Mouse (Mus musculus): ENCODE results near the gene 9030612E09Rik. TPM values are rescaled to one million over a fixed set of nuclear protein-coding genes. Genes with fewer than 3 reads are reported as not detected.

Gene 9030612E09Rik
- polyA plus RNA-seq, 1 experiment, result 2.9 TPM

DNA sequence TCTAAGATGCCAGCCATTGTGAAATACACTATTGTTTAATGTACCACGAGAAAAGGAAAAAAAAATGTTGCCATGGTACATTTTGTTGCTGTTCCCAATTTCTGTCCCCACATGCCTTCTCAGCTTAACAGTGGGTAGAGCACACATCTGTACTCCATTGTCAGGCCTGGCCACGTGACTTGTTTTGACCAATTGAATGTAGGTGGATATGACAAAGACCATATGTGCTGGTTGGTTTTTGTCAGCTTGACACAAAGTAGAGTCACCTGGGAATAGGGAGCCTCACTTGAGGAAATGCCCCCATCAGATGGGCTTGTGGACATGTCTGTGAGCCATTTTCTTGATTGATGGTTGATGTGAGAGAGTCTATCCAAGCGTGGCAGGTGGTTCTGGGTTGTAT is 29.4 kb downstream of the 9030612E09Rik start:
- WGBS, result 83% methylated on average over 3 of the region's 3 CpGs
- Histone ChIP-seq H3K4me1 (ENCODE audit: control insufficient read depth, insufficient read depth, low read length) (no peaks in the 10 kb centered on the region), H3K4me3 (replicated peaks; ENCODE audit: insufficient read depth, low read depth, low read length) (no peak overlapping the region), H3K27ac (ENCODE audit: insufficient read depth, low read length) (no peak overlapping the region), H3K27me3 (ENCODE audit: control insufficient read depth, insufficient read depth, low read length) (no peaks in the 10 kb centered on the region)
- TF ChIP-seq CTCF (IDR thresholded peaks at IDR 0.05; ENCODE audit: borderline replicate concordance, insufficient read depth, low read depth, low read length), result no peak
- no peak for TF ChIP-seq POLR2A (IDR thresholded peaks at IDR 0.05; ENCODE audit: borderline replicate concordance, insufficient read depth, low read length)
- no peak for DNase-seq

DNA sequence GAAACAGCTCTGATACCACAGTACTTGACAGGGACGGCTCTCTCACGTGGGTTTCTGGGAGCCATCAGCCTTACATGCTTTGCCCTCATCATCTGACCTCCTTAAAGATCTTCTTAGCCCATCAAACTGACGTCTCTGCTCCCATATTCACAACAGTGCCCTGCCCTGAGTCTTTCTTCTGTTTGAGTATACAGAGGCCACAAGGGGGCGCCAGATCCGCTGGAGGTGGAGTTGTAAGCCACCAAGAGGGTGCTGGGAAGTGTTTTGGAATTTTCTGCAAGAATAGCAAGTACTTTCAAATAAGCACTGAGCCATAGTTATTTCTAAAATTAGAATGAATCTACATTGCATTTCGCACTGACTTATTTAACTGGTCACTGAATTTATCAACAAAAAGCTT is 37.4 kb downstream of the 9030612E09Rik start:
- no peak overlapping the region for H3K4me3 ChIP-seq (replicated peaks; ENCODE audit: insufficient read depth, low read depth, low read length)
- no peak overlapping the region for H3K27ac ChIP-seq (ENCODE audit: insufficient read depth, low read length)
- peak in 1 of 2 experiments; percentile 22 for DNase-seq
- no peaks in the 10 kb centered on the region for H3K27me3 ChIP-seq (ENCODE audit: control insufficient read depth, insufficient read depth, low read length)
- 0 out of 2 replicates have a peak, but pooled peaks have one; percentile 5 for TF ChIP-seq CTCF (IDR thresholded peaks at IDR 0.05; ENCODE audit: borderline replicate concordance, insufficient read depth, low read depth, low read length)
- TF ChIP-seq POLR2A (IDR thresholded peaks at IDR 0.05; ENCODE audit: borderline replicate concordance, insufficient read depth, low read length), result no peak
- H3K4me1 ChIP-seq (ENCODE audit: control insufficient read depth, insufficient read depth, low read length), result no peaks in the 10 kb centered on the region
- WGBS, result 39% methylated on average over 6 of the region's 6 CpGs

- Histone ChIP-seq H3K4me3 (replicated peaks; ENCODE audit: insufficient read depth, low read depth, low read length) (no peak overlapping the region), H3K4me1 (ENCODE audit: control insufficient read depth, insufficient read depth, low read length) (no peaks in the 10 kb centered on the region), H3K27ac (ENCODE audit: insufficient read depth, low read length) (no peak overlapping the region), H3K27me3 (ENCODE audit: control insufficient read depth, insufficient read depth, low read length) (no peaks in the 10 kb centered on the region)
- DNase-seq, result no peak
- TF ChIP-seq POLR2A (IDR thresholded peaks at IDR 0.05; ENCODE audit: borderline replicate concordance, insufficient read depth, low read length) (no peak), CTCF (IDR thresholded peaks at IDR 0.05; ENCODE audit: borderline replicate concordance, insufficient read depth, low read depth, low read length) (no peak)
- 87% methylated on average over 13 of the region's 13 CpGs for WGBS
Measured at GRCm38 (mm10) chr10:43217361-43217900, 42.9 kb downstream of the 9030612E09Rik start.

DNA sequence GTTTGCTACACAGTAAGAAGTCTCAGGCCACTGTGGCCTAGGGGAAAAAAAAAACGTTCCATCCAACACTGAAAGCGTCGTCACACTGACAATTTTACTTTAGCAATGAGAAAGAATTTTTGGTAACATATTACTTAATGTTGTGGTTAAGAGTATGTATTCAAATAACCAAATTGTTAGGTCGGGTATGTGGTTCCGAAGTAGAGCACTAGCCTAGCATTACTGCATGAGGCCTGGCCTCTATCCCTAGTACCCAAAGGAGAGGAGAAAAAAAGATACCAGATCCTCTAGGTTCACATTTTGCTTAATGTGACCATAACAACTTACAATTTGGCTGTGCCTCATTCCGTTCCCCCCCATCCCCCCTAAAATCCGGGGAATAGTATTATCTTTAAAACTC is 46.0 kb downstream of the 9030612E09Rik start:
- WGBS, result 12% methylated on average over 7 of the region's 7 CpGs
- no peaks in the 10 kb centered on the region for H3K4me1 ChIP-seq (ENCODE audit: control insufficient read depth, insufficient read depth, low read length)
- TF ChIP-seq POLR2A (IDR thresholded peaks at IDR 0.05; ENCODE audit: borderline replicate concordance, insufficient read depth, low read length) (no peak), CTCF (IDR thresholded peaks at IDR 0.05; ENCODE audit: borderline replicate concordance, insufficient read depth, low read depth, low read length) (no peak)
- H3K27ac ChIP-seq (ENCODE audit: insufficient read depth, low read length), result peak overlapping the region; percentile 95; the same call in 1 of the 2 replicates
- peak in 1 of 2 experiments; percentile 30 for DNase-seq
- H3K4me3 ChIP-seq (replicated peaks; ENCODE audit: insufficient read depth, low read depth, low read length), result peak overlapping the region; percentile 96
- H3K27me3 ChIP-seq (ENCODE audit: control insufficient read depth, insufficient read depth, low read length), result no peaks in the 10 kb centered on the region

DNA sequence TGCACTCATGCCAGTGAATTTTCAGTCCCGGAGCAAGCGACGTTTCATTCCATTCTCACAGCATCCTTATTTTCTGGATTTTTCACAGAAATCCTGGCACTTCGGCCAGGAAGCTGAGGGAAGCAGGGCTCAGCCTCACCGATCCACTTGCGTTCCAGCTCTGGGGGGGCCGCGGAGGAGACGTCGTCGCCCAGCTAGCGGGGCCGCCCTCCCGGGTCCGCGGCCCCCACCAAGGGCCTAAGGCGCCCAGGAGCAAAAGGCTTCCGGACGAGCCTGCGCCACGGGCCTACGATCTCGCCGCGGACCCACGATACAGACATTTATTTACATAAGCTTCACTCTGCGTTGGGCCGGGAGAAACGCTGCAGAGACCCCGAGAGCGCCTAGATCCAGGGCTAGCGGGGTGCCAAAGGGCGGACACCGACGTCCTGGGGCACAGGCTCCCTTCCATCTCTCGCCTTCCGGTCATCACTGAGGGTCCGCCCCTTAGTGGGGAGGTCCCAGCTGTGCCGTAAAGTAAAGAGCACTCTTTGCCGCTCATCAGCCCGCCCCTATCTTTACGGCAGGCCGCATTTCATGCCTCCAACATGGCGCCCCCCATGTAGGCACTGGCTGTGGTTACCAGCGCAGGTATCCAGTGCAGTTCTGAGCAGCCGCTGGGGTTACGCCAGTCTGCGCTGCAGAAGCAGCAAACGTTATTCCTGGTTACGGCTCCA is 46.6 kb downstream of the 9030612E09Rik start, which contains the start of gene Pdss2:
Gene Pdss2 (plus strand): TSS at position 577 of the 716 bp plus-strand sequence.
- peak within 1 kb of the TSS; percentile 96 for H3K4me3 ChIP-seq (replicated peaks; ENCODE audit: insufficient read depth, low read depth, low read length)
- TF ChIP-seq POLR2A (IDR thresholded peaks at IDR 0.05; ENCODE audit: borderline replicate concordance, insufficient read depth, low read length), result peak; percentile 98
- no peak for TF ChIP-seq CTCF (IDR thresholded peaks at IDR 0.05; ENCODE audit: borderline replicate concordance, insufficient read depth, low read depth, low read length)
- peak; percentile 94 to 96 for DNase-seq
- H3K27me3 ChIP-seq (ENCODE audit: control insufficient read depth, insufficient read depth, low read length), result no peaks in the 10 kb centered on the region
- H3K27ac ChIP-seq (ENCODE audit: insufficient read depth, low read length), result peak within 1 kb of the TSS; percentile 95
- 1% methylated on average over 50 of the region's 50 CpGs for WGBS
- H3K4me1 ChIP-seq (ENCODE audit: control insufficient read depth, insufficient read depth, low read length), result no peaks in the 10 kb centered on the region

GRCm38 (mm10) chr10:43221659-43222058 is 47.2 kb downstream of the 9030612E09Rik start:
- H3K27ac ChIP-seq (ENCODE audit: insufficient read depth, low read length), result 0 out of 2 replicates have a peak overlapping the region, but pooled peaks have one; percentile 6
- H3K27me3 ChIP-seq (ENCODE audit: control insufficient read depth, insufficient read depth, low read length), result no peaks in the 10 kb centered on the region
- H3K4me1 ChIP-seq (ENCODE audit: control insufficient read depth, insufficient read depth, low read length), result no peaks in the 10 kb centered on the region
- TF ChIP-seq CTCF (IDR thresholded peaks at IDR 0.05; ENCODE audit: borderline replicate concordance, insufficient read depth, low read depth, low read length) (no peak), POLR2A (IDR thresholded peaks at IDR 0.05; ENCODE audit: borderline replicate concordance, insufficient read depth, low read length) (no peak)
- WGBS, result under 1% methylated on average over 25 of the region's 25 CpGs
- no peak for DNase-seq
- H3K4me3 ChIP-seq (replicated peaks; ENCODE audit: insufficient read depth, low read depth, low read length), result peak overlapping the region; percentile 96

DNA sequence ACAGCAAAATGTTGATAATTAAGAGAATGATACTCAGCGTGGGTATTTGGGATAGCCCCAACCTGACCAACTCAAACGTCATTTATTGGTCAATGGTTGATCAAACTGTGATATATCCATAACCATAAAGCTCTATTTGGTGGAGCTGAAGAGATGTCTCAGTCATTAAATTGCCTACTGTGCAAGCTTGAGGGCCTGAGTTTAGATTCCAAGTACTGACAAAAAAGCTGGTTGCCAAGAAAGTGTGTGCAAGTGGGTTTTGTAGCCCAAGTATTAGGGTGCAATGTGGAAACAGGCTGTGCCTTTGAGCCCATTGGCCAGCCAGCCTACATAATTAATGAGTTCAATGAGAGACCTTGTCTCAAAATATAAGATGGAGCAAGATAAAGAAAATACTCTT is 48.9 kb downstream of the 9030612E09Rik start:
- TF ChIP-seq CTCF (IDR thresholded peaks at IDR 0.05; ENCODE audit: borderline replicate concordance, insufficient read depth, low read depth, low read length) (no peak), POLR2A (IDR thresholded peaks at IDR 0.05; ENCODE audit: borderline replicate concordance, insufficient read depth, low read length) (no peak)
- no peak overlapping the region for H3K4me3 ChIP-seq (replicated peaks; ENCODE audit: insufficient read depth, low read depth, low read length)
- 88% methylated on average over 2 of the region's 2 CpGs for WGBS

More for the DNA sequence above, 48.9 kb downstream of the 9030612E09Rik start:
- Histone ChIP-seq H3K27me3 (ENCODE audit: control insufficient read depth, insufficient read depth, low read length) (no peaks in the 10 kb centered on the region), H3K4me1 (ENCODE audit: control insufficient read depth, insufficient read depth, low read length) (no peaks in the 10 kb centered on the region), H3K27ac (ENCODE audit: insufficient read depth, low read length) (no peak overlapping the region)
- DNase-seq, result no peak

Other genes with a start within 250 kb of the 9030612E09Rik start
- 14.7 and 15.2 TPM in 2 replicates for gene Sobp, start 174 bp upstream of the 9030612E09Rik start, polyA plus RNA-seq (2012; rRNA removed)
- gene Pdss2, start 46.8 kb downstream of the 9030612E09Rik start, polyA plus RNA-seq (2012; rRNA removed), result 12.8 and 13.7 TPM in 2 replicates